Mouse (Mus musculus) erythroblast, embryonic 14.5 days (primary cell): ENCODE results near the gene Mcoln1.

Experiments
- GATA1 ChIP-seq: IDR thresholded peaks from 2 replicates; pipeline ENCODE4 v1.6.1; 2012; ENCODE audit warnings: low read length, inconsistent platforms, mixed read lengths
- TAL1 ChIP-seq: IDR thresholded peaks from 3 replicates; pipeline ENCODE4 v1.6.1; 2012; ENCODE audit warnings: low read length, inconsistent platforms, mixed read lengths

DNA sequence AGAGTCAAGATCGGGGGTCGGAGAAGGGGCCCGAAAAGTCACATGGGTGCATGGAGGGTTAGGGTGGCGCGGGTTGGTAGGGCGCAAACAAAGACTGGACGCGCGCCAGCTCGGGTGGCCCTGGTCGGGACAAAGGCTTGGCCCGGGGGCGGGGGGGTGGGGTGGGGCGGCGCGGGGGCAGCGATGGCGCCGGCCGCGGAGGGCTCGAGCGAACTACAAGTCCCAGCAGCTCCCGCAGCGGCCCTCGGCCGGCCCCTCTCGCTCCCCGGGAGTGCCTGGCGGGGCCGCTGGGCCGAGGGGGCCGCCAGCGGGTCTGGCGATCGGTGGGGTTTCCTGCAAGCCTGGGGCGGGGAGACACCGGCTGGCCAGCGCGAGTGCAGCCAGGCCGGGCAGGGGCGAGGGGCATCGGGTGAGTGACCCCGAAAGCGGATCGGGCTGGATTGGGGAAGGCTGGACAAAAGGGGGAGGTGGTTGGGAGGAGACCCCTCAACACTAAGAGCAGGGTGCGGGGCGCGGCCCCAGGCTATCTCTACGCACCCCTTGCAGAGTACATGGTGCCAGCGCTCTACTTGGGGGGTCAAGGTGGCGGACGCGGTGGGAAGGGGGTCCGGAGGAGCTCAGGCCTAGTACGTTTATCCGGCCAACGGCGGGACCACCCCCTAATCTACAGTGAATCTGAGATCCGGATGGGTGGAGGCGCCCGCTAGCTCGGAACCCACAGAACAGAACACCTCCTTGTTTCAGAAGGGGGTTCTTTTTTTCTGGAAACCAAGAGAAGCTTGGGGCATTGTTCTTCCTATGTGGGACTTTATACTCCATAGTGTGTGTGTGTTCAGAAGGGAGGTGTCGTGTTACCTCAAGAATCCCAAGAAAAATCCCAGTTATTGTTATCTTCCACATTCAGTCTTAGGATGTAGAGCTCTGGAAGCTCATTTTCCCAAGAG is 7.1 kb upstream of the Mcoln1 start, which contains the start of gene Zfp358:
- TF ChIP-seq GATA1 (no peak), TAL1 (no peak)
